Mouse (Mus musculus) liver, embryonic 14.5 days (tissue): ENCODE data around the gene Mthfsd. TPM values are rescaled to one million over a fixed set of nuclear protein-coding genes. Genes with fewer than 3 reads are reported as not detected.

Source experiments
- ATAC-seq: fragments of 200-750 bp; cut with Nextera tagmentation; 2 replicates; pipeline ENCODE4 v1.8.0; 2017; ENCODE audit warnings: moderate number of reproducible peaks, mild to moderate bottlenecking, moderate library complexity; ENCODE audit not compliant: insufficient read depth
- DNase-seq, 3 experiments: peaks; one replicate each; pipeline ENCODE4 v3.0.0-alpha.2; 2012 to 2013; ENCODE audit warnings: low read depth in 3 of 3, low spot score in 3 of 3
- H3K27ac ChIP-seq: fragments of 300-500 bp; sonication (generic); 2 replicates; pipeline ENCODE4 v1.5.1; 2014; ENCODE audit warnings: moderate library complexity, mild to moderate bottlenecking, control low read depth, inconsistent platforms
- H3K27me3 ChIP-seq: fragments of 300-500 bp; sonication (generic); 2 replicates; pipeline ENCODE4 v1.6.1; 2014; ENCODE audit warnings: mild to moderate bottlenecking, low read length, moderate library complexity; ENCODE audit not compliant: control insufficient read depth, insufficient read depth
- H3K36me3 ChIP-seq: fragments of 300-500 bp; sonication (generic); replicated peaks from 2 replicates; pipeline ENCODE4 v1.6.1; 2014; ENCODE audit warnings: low read depth; ENCODE audit not compliant: control insufficient read depth, insufficient read depth
- H3K4me1 ChIP-seq, 2 experiments: fragments of 200-500 bp in 1 of 2; fragments of 300-500 bp in 1 of 2; sonication (generic) in 1 of 2; replicated peaks; 2 replicates each; pipeline ENCODE4 v1.6.1; 2012 to 2014; ENCODE audit warnings: antibody characterized with exemption in 1 of 2, inconsistent platforms in 1 of 2, low read length in 1 of 2; ENCODE audit not compliant: control insufficient read depth in 2 of 2, insufficient read depth in 2 of 2
- H3K4me2 ChIP-seq: fragments of 300-500 bp; sonication (generic); 2 replicates; pipeline ENCODE4 v1.6.1; 2014; ENCODE audit warnings: low read depth, mild to moderate bottlenecking, control low read depth, moderate library complexity
- H3K4me3 ChIP-seq, 2 experiments: fragments of 200-500 bp in 1 of 2; fragments of 300-500 bp in 1 of 2; sonication (generic) in 1 of 2; 2 replicates each; pipeline ENCODE4 v1.5.1; 2012 to 2014; ENCODE audit warnings: low read depth in 2 of 2, low read length in 2 of 2, mild to moderate bottlenecking in 2 of 2, control low read depth in 1 of 2, inconsistent platforms in 1 of 2, moderate library complexity in 1 of 2; ENCODE audit not compliant: insufficient read depth in 1 of 2
- H3K9ac ChIP-seq: fragments of 300-500 bp; sonication (generic); replicated peaks from 2 replicates; pipeline ENCODE4 v1.6.1; 2014; ENCODE audit warnings: mild to moderate bottlenecking, control low read depth, moderate library complexity
- H3K9me3 ChIP-seq: fragments of 300-500 bp; sonication (generic); 2 replicates; pipeline ENCODE4 v1.6.1; 2016; ENCODE audit warnings: low read length, mixed read lengths; ENCODE audit not compliant: control insufficient read depth
- CTCF ChIP-seq: IDR thresholded peaks from 2 replicates; pipeline ENCODE4 v1.5.1; 2016; ENCODE audit warnings: antibody characterized with exemption, low read depth, control low read depth
- EP300 ChIP-seq: IDR thresholded peaks from 2 replicates; pipeline ENCODE4 v1.6.1; 2016; ENCODE audit warnings: antibody characterized with exemption, low read depth
- WGBS: fragments of 180-500 bp; shearing (Covaris S2); extraction: QIAGEN DNeasy Blood & Tissue Kit; methylation state at CpG from one replicate; pipeline ENCODE4 v1.1.7; 2014; ENCODE audit not compliant: insufficient replicate concordance; 5-methylcytosine and 5-hydroxymethylcytosine counted together
- polyA plus RNA-seq, 2 experiments: library from polyadenylated mRNA; depleted of rRNA in 1 of 2; stranded (reverse) in 1 of 2; unstranded in 1 of 2; fragments of >200 nt; fragmentation: Nextera tagmentation in 1 of 2; extraction: Ambion mirVana in 1 of 2; gene quantifications; 2 replicates each; pipeline versions ENCODE4 v1.2.1 to v1.2.3; 2012 to 2014

Mthfsd gene
- polyA plus RNA-seq, 2 experiments, result 20.3 to 21.5 TPM

DNA sequence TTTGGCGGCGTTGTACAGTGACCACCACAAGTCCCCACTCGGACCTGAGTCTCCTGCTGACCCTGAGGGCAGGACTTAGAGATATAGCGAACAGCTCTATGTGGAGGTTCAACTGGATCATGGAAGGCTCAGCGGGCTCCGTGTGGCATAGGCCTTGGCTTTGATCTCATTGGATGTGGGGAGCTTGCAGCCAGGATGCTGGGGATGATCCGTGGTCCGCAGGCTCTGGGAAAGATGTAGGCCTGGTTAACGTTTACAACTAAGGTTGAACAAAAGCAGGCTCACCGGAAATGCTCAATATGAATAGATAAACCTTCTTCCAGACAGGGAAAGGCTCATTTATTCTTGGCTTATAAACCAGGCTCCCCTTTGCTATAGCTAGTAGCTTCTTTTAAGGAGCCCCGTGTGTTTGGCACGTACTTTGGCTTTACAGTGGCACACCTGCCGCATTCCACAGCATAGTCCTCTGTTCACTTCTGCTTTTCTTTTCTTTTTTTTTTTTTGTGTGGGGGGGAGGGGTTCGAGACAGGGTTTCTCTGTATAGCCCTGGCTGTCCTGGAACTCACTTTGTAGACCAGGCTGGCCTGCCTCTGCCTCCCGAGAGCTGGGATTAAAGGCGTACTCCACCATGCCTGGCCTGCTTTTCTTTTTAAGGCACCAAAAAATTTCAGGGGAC lies 21.2 kb upstream of the Mthfsd start:
- peaks cover 62% of the 10 kb centered on the region for H3K27me3 ChIP-seq
- TF ChIP-seq CTCF (no peak), EP300 (no peak)
- H3K4me3 ChIP-seq, result no peak overlapping the region
- 9% methylated on average over 16 of the region's 16 CpGs for WGBS
- H3K9ac ChIP-seq, result no peak overlapping the region
- H3K4me2 ChIP-seq, result no peak overlapping the region
- H3K27ac ChIP-seq, result no peak overlapping the region
- no peak for DNase-seq
- ATAC-seq, result no peak
- no peaks in the 10 kb centered on the region for H3K9me3 ChIP-seq
- no peaks in the 10 kb centered on the region for H3K4me1 ChIP-seq
- no peaks in the 10 kb centered on the region for H3K36me3 ChIP-seq

DNA sequence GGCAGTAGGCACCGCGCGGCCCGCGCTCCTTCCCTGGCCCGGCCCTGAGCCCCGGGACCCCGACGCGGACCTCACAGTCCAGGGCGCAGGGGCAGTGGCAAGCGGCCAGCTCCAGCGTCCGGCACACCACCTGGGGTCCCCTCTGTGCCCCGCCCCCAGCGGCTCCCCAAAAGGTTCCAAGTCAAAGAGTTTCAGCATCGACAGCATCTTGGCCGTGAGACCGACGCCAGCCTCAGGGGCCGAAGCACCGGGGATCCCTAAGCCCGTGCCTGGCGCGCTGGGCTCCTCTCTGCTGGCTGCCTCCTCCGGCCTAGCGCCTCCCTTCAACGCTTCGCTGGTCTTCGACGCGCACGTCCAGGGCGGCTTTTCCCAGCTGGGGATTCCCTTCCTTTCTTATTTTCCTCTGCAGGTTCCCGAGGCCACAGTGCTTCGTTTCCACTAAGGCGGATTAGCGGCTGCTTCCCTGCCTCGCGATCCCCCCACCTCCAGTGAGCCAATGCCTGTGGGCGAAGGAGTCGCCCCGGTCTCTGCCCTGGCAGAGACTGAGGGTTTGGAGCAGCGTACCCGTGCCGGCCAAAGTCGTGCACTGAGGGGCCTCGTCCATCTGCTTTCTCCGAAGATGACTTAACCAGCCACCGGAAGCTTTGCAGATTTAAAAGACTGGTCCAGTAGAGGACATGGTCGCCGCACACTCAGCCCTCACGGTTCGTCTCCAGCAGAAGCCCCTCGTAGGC lies 20.5 kb upstream of the Mthfsd start:
- Histone ChIP-seq H3K27me3 (peaks cover 67% of the 10 kb centered on the region), H3K36me3 (no peaks in the 10 kb centered on the region), H3K9ac (no peak overlapping the region), H3K4me3 (no peak overlapping the region), H3K27ac (no peak overlapping the region), H3K9me3 (no peaks in the 10 kb centered on the region), H3K4me1 (no peaks in the 10 kb centered on the region), H3K4me2 (no peak overlapping the region)
- TF ChIP-seq EP300 (no peak), CTCF (no peak)
- 4% methylated on average over 54 of the region's 55 CpGs for WGBS
- DNase-seq (no peak), ATAC-seq (no peak)

DNA sequence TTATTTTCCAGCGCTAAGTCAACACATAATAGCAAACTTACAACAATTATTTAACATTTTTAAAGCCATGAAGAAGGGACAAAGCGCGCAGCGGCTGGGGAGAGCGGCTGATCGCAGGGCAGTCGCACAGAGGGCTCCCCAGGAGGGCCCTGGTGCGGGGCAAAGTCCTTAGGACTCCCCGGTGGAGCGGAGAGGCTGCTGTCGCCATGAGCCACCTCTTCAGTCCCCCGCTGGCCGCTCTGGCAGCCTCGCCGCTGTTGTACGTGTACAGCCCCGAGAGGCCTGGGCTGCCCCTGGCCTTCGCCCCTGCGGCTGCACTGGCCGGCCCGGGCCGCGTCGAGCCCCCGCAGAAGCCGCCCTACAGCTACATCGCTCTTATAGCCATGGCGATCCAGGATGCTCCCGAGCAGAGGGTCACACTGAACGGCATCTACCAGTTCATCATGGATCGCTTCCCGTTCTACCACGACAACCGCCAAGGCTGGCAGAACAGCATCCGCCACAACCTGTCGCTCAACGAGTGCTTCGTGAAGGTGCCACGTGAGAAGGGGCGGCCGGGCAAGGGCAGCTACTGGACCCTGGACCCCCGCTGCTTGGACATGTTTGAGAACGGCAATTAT lies 19.7 kb upstream of the Mthfsd start, which contains the start of gene Foxl1:
Foxl1 (plus strand) TSS at position 185 of the 620 bp plus-strand sequence.
- Histone ChIP-seq H3K27me3 (peaks cover 74% of the 10 kb centered on the region), H3K9me3 (no peaks in the 10 kb centered on the region), H3K4me1 (no peaks in the 10 kb centered on the region), H3K27ac (no peak within 1 kb of the TSS), H3K4me2 (no peak within 1 kb of the TSS), H3K36me3 (no peaks in the 10 kb centered on the region), H3K9ac (no peak within 1 kb of the TSS), H3K4me3 (no peak within 1 kb of the TSS)
- no peak for DNase-seq
- WGBS, result 2% methylated on average over 43 of the region's 43 CpGs
- TF ChIP-seq EP300 (no peak), CTCF (no peak)
- no peak for ATAC-seq

DNA sequence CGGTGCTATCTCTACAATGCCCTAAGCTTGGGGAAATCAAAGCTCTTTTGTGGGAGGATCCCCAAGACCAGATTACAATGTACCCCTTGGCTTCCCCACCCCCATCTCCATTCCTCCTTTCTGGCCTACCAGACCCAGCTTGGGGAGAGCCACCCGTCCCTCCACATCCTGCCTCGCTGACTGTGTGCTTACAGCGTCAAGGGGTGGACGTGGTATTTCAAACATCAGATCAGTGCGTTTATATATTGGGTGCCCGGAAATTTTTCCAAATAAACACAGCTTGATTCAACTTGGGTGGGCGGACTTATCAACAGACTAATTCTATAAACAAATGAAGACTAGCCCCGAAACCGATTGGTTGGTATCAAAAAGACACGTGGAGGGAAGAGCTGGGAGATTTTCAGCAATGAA lies 19.1 kb upstream of the Mthfsd start:
- no peak overlapping the region for H3K27ac ChIP-seq
- WGBS, result 3% methylated on average over 11 of the region's 11 CpGs
- H3K4me3 ChIP-seq, result no peak overlapping the region
- TF ChIP-seq CTCF (no peak), EP300 (no peak)
- H3K4me2 ChIP-seq, result no peak overlapping the region
- H3K9me3 ChIP-seq, result no peaks in the 10 kb centered on the region
- no peaks in the 10 kb centered on the region for H3K36me3 ChIP-seq
- H3K9ac ChIP-seq, result no peak overlapping the region
- DNase-seq, result no peak
- no peaks in the 10 kb centered on the region for H3K4me1 ChIP-seq
- H3K27me3 ChIP-seq, result peaks cover 79% of the 10 kb centered on the region
- ATAC-seq, result no peak

DNA sequence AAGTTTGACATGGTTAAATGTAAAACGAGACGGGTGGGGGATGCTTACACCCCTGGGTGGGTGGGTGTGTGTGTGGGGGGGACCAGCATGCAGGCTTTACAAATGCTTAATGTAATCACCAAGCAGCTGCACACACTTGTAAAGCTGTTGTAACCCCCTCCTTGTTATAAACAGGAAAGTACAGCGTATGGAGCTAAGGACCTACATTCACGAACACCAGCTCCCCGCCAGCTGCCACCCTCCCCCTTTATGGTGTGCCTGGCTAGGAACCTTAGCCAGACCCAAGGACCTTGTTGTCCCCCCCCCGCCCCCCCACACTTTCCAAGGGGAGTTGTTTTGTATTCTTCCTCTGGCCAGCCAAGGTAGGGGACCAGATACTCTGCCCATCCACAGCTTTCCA lies 18.5 kb upstream of the Mthfsd start:
- H3K9ac ChIP-seq, result no peak overlapping the region
- DNase-seq, result no peak
- no peak for TF ChIP-seq EP300
- no peak for TF ChIP-seq CTCF
- no peak overlapping the region for H3K27ac ChIP-seq
- H3K9me3 ChIP-seq, result no peaks in the 10 kb centered on the region
- no peak overlapping the region for H3K4me2 ChIP-seq
- H3K27me3 ChIP-seq, result peaks cover 85% of the 10 kb centered on the region
- no peak for ATAC-seq
- no peaks in the 10 kb centered on the region for H3K36me3 ChIP-seq
- H3K4me3 ChIP-seq, result no peak overlapping the region
- 5% methylated on average over 6 of the region's 6 CpGs for WGBS
- H3K4me1 ChIP-seq, result no peaks in the 10 kb centered on the region
